Mouse (Mus musculus) left cerebral cortex, adult 9 months (tissue): ENCODE results near the gene Entpd3.
"Not testable (repeated sequence)": the region's sequence is repeated elsewhere in the genome, so short reads cannot be mapped to it uniquely, and the experiment has no call there.

Experiments
- DNase-seq, 2 experiments: peaks; one replicate each; pipeline ENCODE4 v3.0.0; 2022; ENCODE audit warnings: low spot score in 2 of 2

The Entpd3 gene

DNA sequence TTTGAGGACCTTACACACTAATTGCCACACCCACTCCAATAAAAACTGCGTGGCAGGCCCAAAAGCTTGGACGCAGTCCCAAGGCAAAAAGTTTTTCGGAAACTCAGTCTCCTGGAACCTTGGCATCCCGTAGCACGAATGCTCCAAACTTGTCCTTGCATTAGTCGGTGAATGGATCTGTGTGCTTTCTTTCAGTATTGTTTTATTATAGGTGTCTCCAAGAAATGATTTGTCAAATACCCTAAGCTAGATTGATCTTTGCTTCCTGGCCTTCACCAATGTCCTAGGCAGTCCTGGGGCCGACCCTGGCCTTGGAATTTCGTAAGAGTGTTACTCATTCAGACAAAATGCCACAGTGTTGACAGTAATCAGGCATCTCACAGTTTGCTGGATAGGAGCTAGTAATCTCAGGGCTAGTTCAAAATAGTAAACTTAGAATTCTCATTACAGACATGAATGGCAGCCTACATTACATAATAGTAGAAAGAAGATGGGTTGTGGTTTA lies 6.1 kb upstream of the Entpd3 start:
- DNase-seq, result not testable (repeated sequence)

GRCm38 (mm10) chr9:120541411-120541810 lies 1.8 kb downstream of the Entpd3 start:
- DNase-seq, result no peak

DNA sequence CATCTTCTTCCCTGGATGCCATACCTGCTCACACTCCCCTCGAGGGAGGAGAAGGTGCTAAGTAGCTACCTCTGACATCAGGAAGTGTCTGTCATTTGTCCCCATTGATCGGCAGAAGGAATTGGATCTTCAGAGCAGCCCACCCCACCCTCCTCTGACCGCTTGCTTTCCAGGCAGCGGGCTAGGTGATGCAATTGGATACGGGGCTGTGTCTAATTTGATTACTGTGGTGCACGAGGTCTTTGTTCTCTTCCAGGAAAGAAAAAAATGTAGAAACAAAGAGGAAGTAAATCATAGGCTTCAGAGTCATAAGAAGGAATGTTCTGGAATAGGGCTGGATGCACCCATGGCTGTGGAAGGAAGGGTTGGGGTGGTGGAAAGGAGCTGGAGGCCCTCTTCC lies 2.6 kb downstream of the Entpd3 start:
- no peak for DNase-seq

GRCm38 (mm10) chr9:120545994-120546393 lies 6.4 kb downstream of the Entpd3 start:
- DNase-seq, result no peak

GRCm38 (mm10) chr9:120546482-120546881 lies 6.9 kb downstream of the Entpd3 start:
- no peak for DNase-seq

GRCm38 (mm10) chr9:120547026-120547668 lies 7.5 kb downstream of the Entpd3 start:
- DNase-seq, result no peak

GRCm38 (mm10) chr9:120550778-120551177 lies 11.2 kb downstream of the Entpd3 start:
- no peak for DNase-seq

- no peak for DNase-seq
Observed at GRCm38 (mm10) chr9:120563590-120563989, 24.0 kb downstream of the Entpd3 start.

- DNase-seq, result no peak
Observed at GRCm38 (mm10) chr9:120564247-120564646, 24.6 kb downstream of the Entpd3 start.

DNA sequence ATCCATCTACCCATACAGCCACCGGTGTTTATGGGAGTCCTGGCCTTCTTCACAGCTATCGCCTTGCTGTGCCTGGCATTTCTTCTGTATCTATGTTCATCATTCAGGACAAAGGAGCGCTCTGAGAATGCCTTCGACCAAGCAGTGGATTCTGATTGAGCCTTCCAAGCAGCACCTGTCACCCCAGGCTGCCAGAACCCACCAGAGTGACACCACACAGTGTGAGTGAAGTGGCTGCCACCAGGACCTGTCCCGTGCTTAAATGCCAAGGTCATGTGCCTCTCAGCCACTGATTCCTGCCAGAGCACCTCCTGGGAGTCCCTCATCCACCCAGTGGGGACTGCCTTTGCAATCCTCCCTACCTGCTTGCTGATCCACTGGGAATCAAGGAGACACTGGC lies 26.8 kb downstream of the Entpd3 start:
- no peak for DNase-seq

DNA sequence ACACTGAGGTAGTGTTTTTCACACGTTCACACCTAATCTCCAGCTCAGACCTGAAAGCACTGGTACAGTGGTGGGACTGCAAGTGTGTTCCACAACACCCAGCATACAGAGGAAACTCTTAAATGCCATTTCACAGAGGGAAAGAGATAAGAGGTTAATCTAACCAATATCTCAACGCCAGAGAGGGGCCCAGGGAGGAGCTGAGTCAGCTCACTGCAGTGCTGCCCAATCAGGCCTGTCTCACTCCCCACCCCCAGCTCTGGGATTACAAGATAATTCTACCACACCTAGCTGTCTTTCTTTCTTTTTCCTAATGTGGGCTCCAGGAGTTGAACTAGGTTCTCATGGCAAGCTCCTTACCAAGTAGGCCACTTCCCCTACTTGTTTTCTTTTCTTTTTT lies 29.3 kb downstream of the Entpd3 start:
- no peak for DNase-seq

DNA sequence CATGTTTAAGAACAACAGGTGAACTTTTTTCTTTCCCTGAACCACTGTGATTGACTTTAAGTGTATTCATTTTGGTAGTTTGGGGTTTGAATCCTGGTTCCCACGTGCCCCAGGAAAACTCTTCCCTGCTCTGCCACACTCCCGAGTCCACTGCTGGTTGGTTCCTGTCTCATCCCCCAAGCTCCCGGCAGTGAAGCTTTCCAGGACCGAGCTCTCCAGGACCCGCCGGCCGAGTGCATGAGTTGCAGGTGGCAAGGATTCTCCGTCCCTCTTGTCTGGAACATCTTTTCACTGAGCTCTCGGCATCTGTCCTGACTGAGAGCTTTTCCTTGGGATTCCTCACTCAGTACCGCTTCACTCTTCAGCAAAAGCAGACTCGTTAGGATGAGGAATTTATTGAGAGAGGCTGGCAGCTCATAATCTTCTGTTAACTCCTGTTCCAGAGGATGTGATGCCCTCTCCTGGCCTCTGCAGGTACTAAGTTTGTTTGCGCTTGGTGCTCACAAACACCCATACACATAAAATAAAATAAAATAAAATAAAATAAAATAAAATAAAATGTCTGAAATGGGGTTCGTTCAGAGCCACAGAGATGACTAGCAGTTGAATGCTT lies 30.2 kb downstream of the Entpd3 start:
- peak in 1 of 2 experiments; percentile 62 for DNase-seq

DNA sequence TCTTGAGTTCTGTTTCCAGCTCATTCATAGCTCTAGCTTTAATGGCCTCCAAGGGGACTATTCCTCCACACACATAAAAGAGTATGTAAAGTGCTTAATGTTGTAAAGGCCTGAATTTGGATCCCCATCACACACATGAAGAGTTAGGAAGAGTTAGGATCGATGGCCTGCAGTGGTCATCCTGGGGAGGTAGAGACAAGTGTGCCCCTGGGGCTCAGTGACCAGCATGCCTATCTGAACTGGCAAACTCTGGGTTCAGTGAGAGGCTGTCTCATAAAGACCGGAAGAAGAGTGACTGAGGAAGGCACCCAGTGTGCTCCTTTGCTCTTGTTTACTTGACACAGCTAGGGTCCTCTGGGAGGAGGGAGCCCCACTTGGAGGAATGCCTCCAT lies 30.7 kb downstream of the Entpd3 start:
- DNase-seq, result no peak

- peak; percentile 91 to 98 for DNase-seq
Observed at GRCm38 (mm10) chr9:120570741-120571592, 31.3 kb downstream of the Entpd3 start, which contains the start of gene Rpl14. Gene Rpl14, plus strand, starts transcription at chr9:120571444.

DNA sequence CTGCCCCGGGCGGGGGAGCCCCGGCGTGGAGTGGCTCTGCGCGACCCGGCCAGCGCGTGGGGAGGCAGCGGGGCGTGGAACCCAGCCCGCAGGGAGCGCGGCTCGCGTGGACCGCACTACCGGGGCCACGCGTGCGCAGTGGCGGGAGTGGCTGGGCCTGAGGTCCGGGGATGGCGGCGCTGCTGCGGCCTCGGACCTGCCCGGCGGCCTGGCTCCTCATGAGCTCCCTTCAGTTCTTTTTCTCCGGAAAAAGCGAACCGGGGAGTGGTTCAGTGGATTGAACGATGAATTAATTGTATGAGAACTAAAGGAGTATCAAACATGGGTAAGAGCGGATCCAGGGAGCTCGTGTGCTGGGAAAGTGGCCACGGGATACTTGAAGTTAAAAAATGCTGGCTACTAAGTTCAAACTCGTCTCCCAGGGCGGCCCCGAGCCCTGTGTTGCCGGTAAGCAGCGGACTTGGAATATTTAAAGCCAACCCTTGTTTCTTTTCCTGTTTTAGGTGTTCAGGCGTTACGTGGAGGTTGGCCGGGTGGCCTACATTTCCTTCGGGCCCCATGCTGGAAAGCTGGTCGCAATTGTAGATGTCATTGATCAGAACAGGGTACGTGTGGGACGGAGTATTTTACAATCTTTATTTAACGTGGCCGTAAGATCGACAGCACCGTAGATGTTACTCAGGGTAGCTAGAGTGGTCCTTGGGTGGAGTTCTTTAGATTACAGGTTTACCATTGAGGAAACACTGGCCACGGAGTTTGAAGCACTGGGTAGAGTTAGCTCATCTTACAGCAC lies 32.2 kb downstream of the Entpd3 start:
- DNase-seq, result no peak

DNA sequence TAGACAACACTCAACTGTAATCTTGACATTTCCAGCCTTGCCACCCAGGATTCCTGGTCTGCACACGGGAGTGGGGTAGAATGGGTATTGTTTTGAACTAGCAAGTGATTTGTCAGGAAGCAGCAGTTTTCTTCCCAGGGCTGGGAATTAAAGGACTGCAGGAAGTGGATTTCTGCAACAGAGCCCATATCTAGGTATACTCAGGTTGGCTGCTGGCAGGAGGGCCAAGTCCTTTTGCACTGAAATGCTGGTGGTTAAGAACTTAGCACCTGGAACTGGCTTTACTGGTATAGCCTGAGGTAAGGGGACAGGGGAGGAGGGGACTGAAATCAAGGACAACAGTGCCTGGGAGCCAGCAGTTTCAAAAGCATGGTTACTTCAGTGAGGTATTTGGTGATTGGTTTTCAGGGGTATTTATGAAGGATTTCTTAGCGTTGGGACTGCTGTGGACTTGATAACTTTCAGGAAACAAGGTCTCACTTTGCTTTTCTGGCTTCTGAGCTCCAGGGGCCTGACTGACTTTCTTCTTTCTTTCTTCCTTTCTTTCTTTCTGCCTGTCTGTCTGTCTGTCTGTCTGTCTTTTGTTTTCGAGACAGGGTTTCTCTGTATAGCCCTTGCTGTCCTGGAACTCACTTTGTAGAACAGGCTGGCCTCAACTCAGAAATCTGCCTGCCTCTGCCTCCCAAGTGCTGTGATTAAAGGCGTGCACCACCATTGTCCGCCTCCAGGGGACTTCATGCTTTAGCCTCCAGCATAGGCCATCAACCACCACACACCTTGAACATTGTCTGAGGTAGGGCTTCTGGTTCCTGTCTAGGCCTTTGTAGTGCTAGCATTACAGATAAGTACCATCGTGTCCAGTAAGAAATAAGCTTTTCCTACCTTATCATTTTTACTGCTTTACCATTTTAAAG lies 36.4 kb downstream of the Entpd3 start:
- no peak for DNase-seq

DNA sequence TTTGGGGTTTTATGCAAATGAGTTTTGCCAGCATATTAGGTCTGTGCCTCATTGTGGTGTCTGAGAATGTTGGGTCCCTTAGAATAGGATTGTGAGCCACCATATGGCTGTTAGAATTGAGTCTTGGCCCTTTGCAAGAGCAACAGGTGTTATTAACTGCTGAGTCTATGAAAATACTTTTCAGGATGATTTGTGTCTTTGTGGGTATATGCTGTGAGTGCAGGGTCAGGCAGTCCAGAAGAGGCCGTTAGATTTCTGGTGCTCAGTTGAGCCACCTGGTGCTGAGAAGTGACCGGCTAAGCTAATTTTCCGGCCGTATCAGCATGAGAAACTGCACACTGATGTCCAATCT lies 37.0 kb downstream of the Entpd3 start:
- DNase-seq, result no peak

DNA sequence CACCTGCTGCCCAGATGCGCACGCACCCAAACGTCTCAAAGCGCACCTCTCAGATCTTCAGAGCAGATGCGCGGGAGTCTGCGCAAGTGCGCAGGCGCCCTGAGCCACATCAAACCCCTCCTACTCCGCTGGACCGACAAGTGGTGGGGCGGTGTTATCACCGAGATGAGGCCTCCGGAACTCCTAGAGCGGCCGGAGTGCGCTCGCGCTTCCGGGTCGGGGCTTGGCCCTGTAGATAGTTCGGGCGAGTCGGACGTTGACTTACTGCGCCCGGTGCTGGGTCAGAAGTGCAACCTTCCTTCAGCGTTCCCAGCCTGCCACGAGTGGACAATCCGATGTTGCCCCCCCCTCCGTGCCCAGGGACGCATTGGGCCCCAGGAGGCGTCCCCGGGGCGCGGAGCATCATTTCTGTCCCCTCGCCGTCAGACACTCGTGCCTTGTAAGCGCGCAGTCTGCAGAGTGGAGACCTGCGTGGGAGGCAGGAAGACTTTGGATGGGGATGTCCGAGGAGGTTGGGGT lies 37.6 kb downstream of the Entpd3 start:
- peak; percentile 64 to 84 for DNase-seq

GRCm38 (mm10) chr9:120577706-120578405 lies 38.2 kb downstream of the Entpd3 start:
- no peak for DNase-seq

DNA sequence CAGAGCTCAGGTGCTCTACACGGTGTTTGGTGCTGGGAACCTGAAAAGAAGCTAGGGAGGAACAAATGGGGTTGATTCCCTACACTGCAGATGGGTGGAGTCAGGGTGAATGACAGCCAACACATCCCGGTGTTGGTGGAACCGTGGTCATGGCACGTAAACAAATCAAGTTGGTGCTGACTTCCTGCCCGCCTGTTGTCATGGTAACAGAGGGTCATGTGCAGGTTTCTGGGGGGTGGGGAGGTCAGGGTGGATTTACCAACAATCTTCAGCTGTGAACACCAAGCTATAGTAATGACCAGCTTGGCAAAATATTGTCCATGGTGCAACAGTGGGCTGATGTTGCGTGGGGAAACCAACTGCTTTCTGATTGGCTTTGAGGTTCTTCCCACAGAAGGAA lies 39.1 kb downstream of the Entpd3 start:
- DNase-seq, result no peak
